Mouse (Mus musculus): ENCODE measurements around the gene Med14.

The Med14 gene

GRCm38 (mm10) chrX:12673054-12673775, 88.7 kb downstream of the Med14 start, which contains the start of gene 1810030O07Rik:
1810030O07Rik (minus strand) TSS chrX:12673668.
- peak; percentile 81 for DNase-seq (ENCODE audit: low read depth, low spot score)

GRCm38 (mm10) chrX:12653879-12654278, 108.0 kb downstream of the Med14 start:
- DNase-seq (ENCODE audit: low read depth, low spot score) = no peak

- no peak for DNase-seq (ENCODE audit: low read depth, low spot score)
These were observed 110.0 kb downstream of the Med14 start for GRCm38 (mm10) chrX:12651906-12652305.

- DNase-seq (ENCODE audit: low read depth, low spot score) = no peak
These were observed 116.2 kb downstream of the Med14 start for GRCm38 (mm10) chrX:12645531-12646304.

- DNase-seq (ENCODE audit: low read depth, low spot score) = no peak
These were observed 116.9 kb downstream of the Med14 start for GRCm38 (mm10) chrX:12644976-12645375.

All from forelimb bud, embryonic 11.5 days (tissue).